Mouse (Mus musculus): Measurements from ENCODE around the gene Pfdn4. TPM values are rescaled to one million over a fixed set of nuclear protein-coding genes. Genes with fewer than 3 reads are reported as not detected.

Pfdn4 gene
- total and polyA plus RNA-seq, 3 experiments: 60.5 to 70.9 TPM; not detected in 1

DNA sequence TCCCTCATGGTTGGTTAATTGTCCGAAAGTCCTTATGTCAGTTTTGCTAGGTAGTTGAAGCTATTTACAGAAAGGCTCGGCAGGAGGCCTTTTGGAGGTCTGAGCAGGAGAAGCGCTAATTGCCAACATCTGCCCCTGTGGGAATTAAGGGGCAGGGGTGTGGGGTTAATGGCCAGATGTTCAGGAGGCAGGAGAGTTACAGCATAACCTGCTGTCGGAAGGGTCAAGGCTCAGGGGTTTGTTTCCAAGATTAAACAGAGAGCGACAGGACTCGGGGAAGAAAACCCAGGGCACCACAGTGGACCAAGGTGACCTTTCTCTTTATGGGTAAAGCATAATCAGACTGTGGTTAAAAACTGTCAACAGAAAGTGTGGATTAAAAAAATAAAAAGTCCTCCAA is 51.3 kb downstream of the Pfdn4 start:
- no peak overlapping the region for H3K4me3 ChIP-seq (ENCODE audit: control insufficient read depth in 1 of 2, insufficient read depth in 1 of 2, low read depth in 2 of 2, low read length in 2 of 2)
- no peak for TF ChIP-seq ZMIZ1 (IDR thresholded peaks at IDR 0.05; ENCODE audit: low read depth, low read length)
- no peak for TF ChIP-seq POLR2A (IDR thresholded peaks at IDR 0.05; ENCODE audit: control insufficient read depth in 1 of 2, insufficient read depth in 1 of 2, low read depth in 1 of 2, low read length in 2 of 2, poor library complexity in 1 of 2)
- no peaks in the 10 kb centered on the region for H3K36me3 ChIP-seq (ENCODE audit: control insufficient read depth in 1 of 2, insufficient read depth in 2 of 2, low read length in 2 of 2)
- H3K27ac ChIP-seq (ENCODE audit: control insufficient read depth, low read depth, low read length): no peak overlapping the region
- H3K27me3 ChIP-seq (ENCODE audit: control insufficient read depth in 1 of 2, insufficient read depth in 2 of 2, low read length in 2 of 2): no peaks in the 10 kb centered on the region
- no peaks in the 10 kb centered on the region for H3K79me2 ChIP-seq (ENCODE audit: control insufficient read depth, insufficient read depth, low read length, poor library complexity)
- no peak for DNase-seq (ENCODE audit: low read depth, low spot score)
- no peaks in the 10 kb centered on the region for H3K9me3 ChIP-seq (replicated peaks; ENCODE audit: insufficient read depth, low read length)
- H3K4me1 ChIP-seq (ENCODE audit: control insufficient read depth in 1 of 2, insufficient read depth in 2 of 2, low read length in 2 of 2): no peaks in the 10 kb centered on the region
- H3K9ac ChIP-seq (ENCODE audit: control insufficient read depth, low read depth, low read length, poor library complexity, severe bottlenecking): no peak overlapping the region

DNA sequence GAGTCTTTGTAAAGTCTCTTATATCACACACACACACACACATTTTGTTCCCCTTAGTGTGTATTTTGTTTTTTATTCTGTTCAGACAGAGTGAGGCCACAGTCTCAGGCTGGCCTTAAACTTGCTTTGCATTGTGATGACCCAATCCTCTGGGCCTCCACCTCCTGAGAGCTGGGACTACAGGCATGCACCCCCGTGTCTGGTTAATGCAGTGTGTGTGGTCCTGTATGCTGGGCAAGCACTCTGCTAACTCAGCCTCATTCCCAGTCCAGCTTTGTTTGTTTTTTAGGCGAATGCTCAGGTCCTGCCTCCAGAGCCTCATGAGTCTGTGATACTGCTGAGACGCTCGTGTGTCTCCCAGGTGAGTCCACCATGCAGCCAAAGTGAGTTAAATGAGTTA is 51.8 kb downstream of the Pfdn4 start:
- Histone ChIP-seq H3K9me3 (replicated peaks; ENCODE audit: insufficient read depth, low read length) (no peaks in the 10 kb centered on the region), H3K4me3 (ENCODE audit: control insufficient read depth in 1 of 2, insufficient read depth in 1 of 2, low read depth in 2 of 2, low read length in 2 of 2) (no peak overlapping the region), H3K9ac (ENCODE audit: control insufficient read depth, low read depth, low read length, poor library complexity, severe bottlenecking) (no peak overlapping the region), H3K27me3 (ENCODE audit: control insufficient read depth in 1 of 2, insufficient read depth in 2 of 2, low read length in 2 of 2) (no peaks in the 10 kb centered on the region), H3K79me2 (ENCODE audit: control insufficient read depth, insufficient read depth, low read length, poor library complexity) (no peaks in the 10 kb centered on the region), H3K4me1 (ENCODE audit: control insufficient read depth in 1 of 2, insufficient read depth in 2 of 2, low read length in 2 of 2) (no peaks in the 10 kb centered on the region), H3K36me3 (ENCODE audit: control insufficient read depth in 1 of 2, insufficient read depth in 2 of 2, low read length in 2 of 2) (no peaks in the 10 kb centered on the region), H3K27ac (ENCODE audit: control insufficient read depth, low read depth, low read length) (no peak overlapping the region)
- TF ChIP-seq TCF12 (IDR thresholded peaks at IDR 0.05; ENCODE audit: low read depth, low read length): no peak
- no peak for TF ChIP-seq UBTF (IDR thresholded peaks at IDR 0.05; ENCODE audit: borderline replicate concordance, insufficient read depth, low read depth, low read length)
- no peak for TF ChIP-seq MYB (IDR thresholded peaks at IDR 0.05; ENCODE audit: low read depth, low read length)
- no peak for TF ChIP-seq CHD1 (IDR thresholded peaks at IDR 0.05; ENCODE audit: low read depth, low read length)
- TF ChIP-seq RAD21 (IDR thresholded peaks at IDR 0.05; ENCODE audit: low read depth, low read length): no peak
- TF ChIP-seq ZC3H11A (IDR thresholded peaks at IDR 0.05; ENCODE audit: low read depth, low read length): no peak
- no peak for TF ChIP-seq ELF1 (IDR thresholded peaks at IDR 0.05; ENCODE audit: low read depth, low read length)
- no peak for TF ChIP-seq ZKSCAN1 (IDR thresholded peaks at IDR 0.05; ENCODE audit: low read depth, low read length)
- no peak for TF ChIP-seq GABPA (IDR thresholded peaks at IDR 0.05; ENCODE audit: low read depth, low read length)
- no peak for TF ChIP-seq CTCF (IDR thresholded peaks at IDR 0.05 in 2 of 3, conservative IDR thresholded peaks at IDR 0.05 in 1 of 3; ENCODE audit: control insufficient read depth in 1 of 3, insufficient read depth in 1 of 3, low read depth in 2 of 3, low read length in 3 of 3, poor library complexity in 1 of 3, severe bottlenecking in 1 of 3)
- TF ChIP-seq NRF1 (IDR thresholded peaks at IDR 0.05; ENCODE audit: insufficient read depth, low read depth, low read length, poor library complexity, severe bottlenecking): no peak
- TF ChIP-seq JUND (IDR thresholded peaks at IDR 0.05; ENCODE audit: low read depth, low read length): no peak
- no peak for TF ChIP-seq MEF2A (IDR thresholded peaks at IDR 0.05; ENCODE audit: extremely low read depth, insufficient replicate concordance, low read depth, low read length, poor library complexity, severe bottlenecking)
- no peak for TF ChIP-seq USF2 (IDR thresholded peaks at IDR 0.05; ENCODE audit: borderline replicate concordance in 1 of 2, insufficient read depth in 1 of 2, low read depth in 1 of 2, low read length in 2 of 2)
- no peak for TF ChIP-seq MAZ (IDR thresholded peaks at IDR 0.05; ENCODE audit: low read depth, low read length)
- no peak for TF ChIP-seq RCOR1 (IDR thresholded peaks at IDR 0.05; ENCODE audit: low read depth, low read length)
- TF ChIP-seq SMC3 (IDR thresholded peaks at IDR 0.05; ENCODE audit: low read depth, low read length): no peak
- no peak for TF ChIP-seq CHD2 (IDR thresholded peaks at IDR 0.05; ENCODE audit: low read length)
- no peak for TF ChIP-seq USF1 (IDR thresholded peaks at IDR 0.05; ENCODE audit: low read depth, low read length)
- DNase-seq (ENCODE audit: low read depth, low spot score): no peak

All from MEL (cell line).